Mouse (Mus musculus) liver, embryonic 13.5 days (tissue): ENCODE measurements around the gene Olfr578. TPM values are rescaled to one million over a fixed set of nuclear protein-coding genes. Genes with fewer than 3 reads are reported as not detected.

Source experiments
- ATAC-seq: fragments of 200-750 bp; cut with Nextera tagmentation; 2 replicates; pipeline ENCODE4 v1.8.0; 2017; ENCODE audit warnings: low read depth, mild to moderate bottlenecking, moderate number of reproducible peaks, moderate library complexity
- DNase-seq: peaks from one replicate; pipeline ENCODE4 v3.0.0; 2022
- H3K27ac ChIP-seq: fragments of 300-500 bp; sonication (generic); 2 replicates; pipeline ENCODE4 v1.5.1; 2015; ENCODE audit warnings: moderate library complexity, mild to moderate bottlenecking, inconsistent platforms
- H3K27me3 ChIP-seq: fragments of 300-500 bp; sonication (generic); 2 replicates; pipeline ENCODE4 v1.6.1; 2015; ENCODE audit warnings: mild to moderate bottlenecking, inconsistent platforms
- H3K36me3 ChIP-seq: fragments of 300-500 bp; sonication (generic); 2 replicates; pipeline ENCODE4 v1.6.1; 2015; ENCODE audit warnings: mild to moderate bottlenecking, inconsistent platforms
- H3K4me1 ChIP-seq: fragments of 300-500 bp; sonication (generic); replicated peaks from 2 replicates; pipeline ENCODE4 v1.6.1; 2015; ENCODE audit warnings: inconsistent platforms
- H3K4me2 ChIP-seq: fragments of 300-500 bp; sonication (generic); 2 replicates; pipeline ENCODE4 v1.6.1; 2015; ENCODE audit warnings: inconsistent platforms, mild to moderate bottlenecking, moderate library complexity
- H3K4me3 ChIP-seq: fragments of 300-500 bp; sonication (generic); replicated peaks from 2 replicates; pipeline ENCODE4 v1.5.1; 2015; ENCODE audit warnings: mild to moderate bottlenecking, inconsistent platforms
- H3K9ac ChIP-seq: fragments of 300-500 bp; sonication (generic); 2 replicates; pipeline ENCODE4 v1.6.1; 2015; ENCODE audit warnings: mild to moderate bottlenecking, inconsistent platforms
- H3K9me3 ChIP-seq: fragments of 300-500 bp; sonication (generic); replicated peaks from 2 replicates; pipeline ENCODE4 v1.6.1; 2016; ENCODE audit warnings: inconsistent platforms
- WGBS: fragments of 180-500 bp; shearing (Covaris S2); methylation state at CpG from one replicate; pipeline ENCODE4 v1.1.7; 2015; ENCODE audit not compliant: insufficient replicate concordance; 5-methylcytosine and 5-hydroxymethylcytosine counted together
- polyA plus RNA-seq: library from polyadenylated mRNA; unstranded; fragments of >200 nt; fragmentation: Nextera tagmentation; extraction: Ambion mirVana; gene quantifications from 2 replicates; pipeline ENCODE4 v1.2.1, GENCODE M21; 2015

The Olfr578 gene
- not detected in 2 replicates for polyA plus RNA-seq

DNA sequence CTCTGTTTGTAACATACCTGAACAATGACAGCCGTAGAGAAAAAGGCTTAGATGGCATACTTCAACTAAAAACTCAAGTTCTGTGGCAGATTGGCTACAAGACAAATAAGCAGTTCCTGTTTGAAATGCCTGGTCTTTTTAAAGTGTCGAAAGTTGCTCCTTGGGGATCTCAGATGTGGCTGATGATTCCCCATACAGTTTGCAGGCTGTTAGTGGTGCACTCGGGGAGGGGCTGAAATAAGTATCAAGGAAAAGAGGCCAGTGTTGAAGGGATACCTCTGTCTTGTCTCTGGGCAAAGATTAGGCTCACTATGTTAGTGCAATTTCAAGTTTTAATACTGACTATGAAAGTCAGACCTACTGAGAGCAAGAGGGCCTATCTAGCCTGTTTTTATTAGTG lies at the start of gene Olfr578:
TSS of gene Olfr578 (minus strand) at position 101 of the 400 bp plus-strand sequence.
- DNase-seq (no peak), ATAC-seq (no peak)
- Histone ChIP-seq H3K9me3 (no peaks in the 10 kb centered on the region), H3K27ac (no peak within 1 kb of the TSS), H3K4me1 (no peaks in the 10 kb centered on the region), H3K36me3 (no peaks in the 10 kb centered on the region), H3K27me3 (no peaks in the 10 kb centered on the region), H3K9ac (no peak within 1 kb of the TSS), H3K4me2 (no peak within 1 kb of the TSS), H3K4me3 (no peak within 1 kb of the TSS)
- WGBS, result 47% methylated on average over 3 of the region's 3 CpGs

DNA sequence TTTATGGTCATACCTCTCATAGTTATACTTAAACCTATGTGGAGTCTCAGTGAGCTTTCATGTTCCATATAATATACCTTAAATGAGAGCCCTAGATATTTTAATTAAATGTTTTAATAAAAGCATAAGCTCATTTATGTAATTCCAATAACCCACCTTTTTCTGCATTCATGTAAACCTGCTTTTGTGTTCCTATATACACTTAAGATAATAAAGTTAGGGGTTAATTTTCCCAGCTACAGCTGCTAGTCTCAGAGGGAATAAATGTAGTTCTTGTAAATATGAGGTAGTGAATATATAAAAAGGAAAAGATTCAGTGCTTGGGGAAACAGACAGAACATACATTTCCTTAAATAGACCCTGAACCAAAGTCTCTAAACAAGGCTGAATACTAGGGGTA lies 48.6 kb upstream of the Olfr578 start, which contains the start of gene Olfr582:
TSS of gene Olfr582 (plus strand) at position 301 of the 400 bp plus-strand sequence.
- Histone ChIP-seq H3K4me2 (no peak within 1 kb of the TSS), H3K36me3 (no peaks in the 10 kb centered on the region), H3K4me1 (no peaks in the 10 kb centered on the region), H3K4me3 (no peak within 1 kb of the TSS), H3K9me3 (no peaks in the 10 kb centered on the region), H3K9ac (no peak within 1 kb of the TSS), H3K27ac (no peak within 1 kb of the TSS), H3K27me3 (no peaks in the 10 kb centered on the region)
- DNase-seq (no peak), ATAC-seq (no peak)

DNA sequence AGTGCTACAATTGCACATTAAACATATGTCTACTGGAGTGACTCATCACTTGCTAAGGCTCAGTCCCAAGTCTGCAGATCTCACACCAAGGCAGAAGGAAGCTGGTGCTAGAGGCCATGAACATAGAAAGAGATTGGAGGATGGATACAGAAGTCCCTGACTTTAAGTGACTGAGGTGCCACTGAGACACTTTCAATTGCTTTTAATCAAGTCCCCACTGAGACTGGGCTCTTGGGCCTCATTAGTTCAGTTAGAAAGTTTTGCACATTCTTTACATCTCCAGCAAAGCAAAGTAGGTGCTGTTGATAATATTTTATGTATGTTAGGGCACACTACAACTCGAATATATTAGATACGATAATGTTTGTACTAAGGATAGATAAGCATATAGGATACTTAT lies 13.3 kb downstream of the Olfr578 start, which contains the start of gene Olfr577:
TSS of gene Olfr577 (minus strand) at position 101 of the 400 bp plus-strand sequence.
- Histone ChIP-seq H3K4me1 (no peaks in the 10 kb centered on the region), H3K36me3 (no peaks in the 10 kb centered on the region), H3K4me3 (no peak within 1 kb of the TSS), H3K9ac (no peak within 1 kb of the TSS), H3K9me3 (no peaks in the 10 kb centered on the region), H3K4me2 (no peak within 1 kb of the TSS), H3K27ac (no peak within 1 kb of the TSS), H3K27me3 (no peaks in the 10 kb centered on the region)
- DNase-seq, result no peak
- WGBS, result 65% methylated on average over 2 of the region's 2 CpGs
- no peak for ATAC-seq

DNA sequence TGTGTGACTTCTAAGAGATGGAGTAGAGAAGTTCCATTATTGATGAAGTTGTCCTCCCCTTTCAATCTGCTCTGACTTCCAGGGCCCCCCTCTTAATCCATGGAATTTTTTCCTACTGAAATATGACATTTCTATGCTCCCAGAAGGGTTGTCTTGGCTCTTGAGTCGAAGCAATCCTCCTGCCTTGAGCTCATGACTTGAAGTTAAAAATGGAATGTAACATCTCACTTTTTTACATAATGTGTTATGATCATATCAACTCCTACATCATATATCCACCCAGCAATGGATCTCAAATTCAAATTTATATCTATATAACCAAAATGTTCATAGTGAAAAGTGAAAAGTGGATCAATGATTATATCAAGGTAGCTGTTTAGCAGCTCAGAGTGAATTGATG lies 14.7 kb downstream of the Olfr578 start:
- no peak overlapping the region for H3K9ac ChIP-seq
- 19% methylated on average over 1 of the region's 1 CpGs for WGBS

DNA sequence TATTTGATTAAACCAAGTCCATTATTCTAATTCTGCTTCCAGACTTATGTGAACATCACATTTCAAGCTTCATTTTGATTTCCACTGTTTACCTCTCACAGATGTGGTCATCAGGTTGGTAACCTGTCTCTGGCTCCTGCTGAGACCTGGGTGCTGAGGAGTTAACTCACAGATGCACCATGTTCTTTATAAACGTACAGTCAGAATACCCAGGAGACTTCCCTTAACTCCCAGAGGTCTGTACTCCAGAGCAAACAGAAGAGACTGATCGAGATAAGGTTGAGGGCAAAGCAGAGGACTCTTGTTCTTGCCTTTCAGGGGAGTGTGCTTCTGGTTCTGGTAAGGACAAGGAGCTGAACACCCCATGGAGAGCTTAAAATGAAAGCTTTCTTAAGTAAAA lies 26.8 kb downstream of the Olfr578 start, which contains the start of gene Olfr576:
TSS of gene Olfr576 (plus strand) at position 301 of the 400 bp plus-strand sequence.
- no peak within 1 kb of the TSS for H3K9ac ChIP-seq
- H3K4me2 ChIP-seq, result no peak within 1 kb of the TSS
- DNase-seq (no peak), ATAC-seq (no peak)
- no peak within 1 kb of the TSS for H3K4me3 ChIP-seq
- H3K36me3 ChIP-seq, result no peaks in the 10 kb centered on the region
- H3K27me3 ChIP-seq, result no peaks in the 10 kb centered on the region
- H3K4me1 ChIP-seq, result peaks cover 7% of the 10 kb centered on the region; the same call in 1 of the 2 replicates
- no peaks in the 10 kb centered on the region for H3K9me3 ChIP-seq
- WGBS, result 17% methylated on average over 2 of the region's 2 CpGs
- no peak within 1 kb of the TSS for H3K27ac ChIP-seq

More for the DNA sequence above, 14.7 kb downstream of the Olfr578 start:
- H3K36me3 ChIP-seq, result no peaks in the 10 kb centered on the region
- H3K4me1 ChIP-seq, result no peaks in the 10 kb centered on the region
- H3K4me3 ChIP-seq, result no peak overlapping the region
- H3K9me3 ChIP-seq, result no peaks in the 10 kb centered on the region
- no peaks in the 10 kb centered on the region for H3K27me3 ChIP-seq
- H3K4me2 ChIP-seq, result no peak overlapping the region
- DNase-seq, result no peak
- no peak overlapping the region for H3K27ac ChIP-seq
- ATAC-seq, result no peak

DNA sequence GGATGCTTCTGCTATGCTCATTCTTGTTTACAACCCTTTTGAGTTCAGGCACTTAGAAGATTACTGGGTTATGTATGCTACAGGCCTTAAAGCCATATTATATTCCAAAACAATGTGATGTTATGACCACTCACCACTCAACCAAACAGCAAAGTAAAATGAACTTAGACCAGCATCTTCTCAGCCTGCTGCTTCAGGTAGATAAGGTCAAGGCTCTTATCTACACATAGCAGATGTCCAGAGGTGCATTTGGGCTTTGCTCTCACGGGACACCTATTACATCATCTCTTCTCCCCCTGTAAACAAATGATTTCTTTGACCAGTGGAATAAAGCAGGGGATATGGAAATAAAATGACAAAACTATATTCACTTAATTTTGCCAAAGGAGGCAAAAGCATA lies 30.5 kb downstream of the Olfr578 start, which contains the start of gene Olfr575:
TSS of gene Olfr575 (minus strand) at position 183 of the 400 bp plus-strand sequence.
- Histone ChIP-seq H3K27ac (peak within 1 kb of the TSS; percentile 73), H3K4me3 (no peak within 1 kb of the TSS), H3K27me3 (no peaks in the 10 kb centered on the region), H3K4me2 (no peak within 1 kb of the TSS), H3K9ac (no peak within 1 kb of the TSS), H3K4me1 (peaks cover 9% of the 10 kb centered on the region; the same call in 1 of the 2 replicates), H3K9me3 (no peaks in the 10 kb centered on the region), H3K36me3 (no peaks in the 10 kb centered on the region)
- ATAC-seq, result peak; percentile 95
- WGBS, result 8% methylated on average over 1 of the region's 1 CpGs
- DNase-seq, result peak; percentile 49

DNA sequence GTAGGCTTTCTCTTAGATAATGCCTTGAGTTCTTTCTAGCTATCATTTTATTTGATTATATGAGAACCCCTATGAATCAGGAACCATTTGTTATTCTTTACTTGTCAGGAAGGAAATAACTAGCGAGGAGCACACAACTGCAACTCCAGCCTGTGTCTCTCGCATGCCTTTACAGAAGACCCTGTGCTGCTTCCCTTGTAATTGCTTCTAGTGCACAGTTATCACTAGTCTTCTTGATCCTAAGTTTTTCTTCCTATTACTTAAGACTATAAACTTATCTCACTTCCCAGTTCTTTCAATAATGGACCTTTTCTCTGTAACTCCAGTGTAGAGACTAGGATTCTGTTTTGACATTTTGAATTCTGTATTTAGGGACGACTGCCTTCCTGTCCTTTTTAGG lies 31.0 kb downstream of the Olfr578 start:
- peak overlapping the region; percentile 73 for H3K27ac ChIP-seq

DNA sequence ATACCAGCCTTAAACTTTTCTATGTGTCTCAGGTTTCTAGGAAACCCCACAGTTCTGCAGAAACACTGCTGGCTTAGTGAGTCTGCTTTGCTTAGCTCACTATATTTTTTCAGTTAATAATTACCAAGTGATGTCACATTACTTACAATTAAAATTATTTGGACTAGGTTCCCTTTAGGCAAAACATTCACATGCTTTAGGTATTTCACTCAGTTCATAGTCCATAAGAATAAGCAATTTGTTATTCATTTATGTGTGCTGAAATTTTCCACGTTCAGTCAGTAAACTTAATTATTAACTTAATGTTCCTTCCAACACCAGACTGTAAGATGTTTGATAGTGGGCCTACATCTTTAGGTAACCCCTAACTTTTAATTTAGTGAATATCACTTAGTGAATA lies 38.4 kb downstream of the Olfr578 start:
- no peaks in the 10 kb centered on the region for H3K27me3 ChIP-seq
- H3K4me3 ChIP-seq, result no peak overlapping the region
- H3K4me2 ChIP-seq, result no peak overlapping the region
- DNase-seq (no peak), ATAC-seq (no peak)
- H3K9ac ChIP-seq, result no peak overlapping the region
- 25% methylated on average over 1 of the region's 1 CpGs for WGBS
- H3K9me3 ChIP-seq, result no peaks in the 10 kb centered on the region
- no peaks in the 10 kb centered on the region for H3K4me1 ChIP-seq
- H3K27ac ChIP-seq, result no peak overlapping the region
- H3K36me3 ChIP-seq, result no peaks in the 10 kb centered on the region

More for the DNA sequence above, 31.0 kb downstream of the Olfr578 start:
- peaks cover 9% of the 10 kb centered on the region; the same call in 1 of the 2 replicates for H3K4me1 ChIP-seq
- H3K4me3 ChIP-seq, result no peak overlapping the region
- no peaks in the 10 kb centered on the region for H3K27me3 ChIP-seq
- H3K4me2 ChIP-seq, result no peak overlapping the region
- no peaks in the 10 kb centered on the region for H3K9me3 ChIP-seq
- peak; percentile 58; the same call in 1 of the 2 replicates for ATAC-seq
- 44% methylated on average over 3 of the region's 3 CpGs for WGBS
- DNase-seq, result no peak
- H3K36me3 ChIP-seq, result no peaks in the 10 kb centered on the region
- no peak overlapping the region for H3K9ac ChIP-seq

DNA sequence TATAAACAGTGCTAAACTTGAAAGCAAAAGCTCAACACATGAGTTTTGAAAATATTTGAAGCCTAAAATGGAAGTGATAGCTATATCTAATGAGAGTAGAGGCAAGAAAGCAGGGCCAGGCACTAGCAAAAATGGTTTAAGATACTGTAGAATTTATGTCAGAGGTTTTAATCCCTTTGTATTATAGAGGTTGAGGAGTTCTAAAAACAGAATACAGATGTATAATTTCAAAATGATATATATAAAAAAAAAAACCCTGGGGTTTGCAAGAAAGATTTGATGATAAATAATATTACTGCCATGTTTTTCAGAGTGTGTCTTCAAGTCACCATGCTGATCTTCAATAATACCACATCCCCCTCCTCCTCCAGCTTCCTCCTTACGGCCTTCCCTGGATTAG lies 41.0 kb downstream of the Olfr578 start, which contains the start of gene Olfr574:
TSS of gene Olfr574 (plus strand) at position 301 of the 400 bp plus-strand sequence.
- Histone ChIP-seq H3K4me2 (no peak within 1 kb of the TSS), H3K4me1 (peaks cover 3% of the 10 kb centered on the region; the same call in 1 of the 2 replicates), H3K36me3 (no peaks in the 10 kb centered on the region), H3K27ac (no peak within 1 kb of the TSS), H3K9me3 (no peaks in the 10 kb centered on the region), H3K27me3 (no peaks in the 10 kb centered on the region), H3K9ac (no peak within 1 kb of the TSS), H3K4me3 (no peak within 1 kb of the TSS)
- no peak for DNase-seq
- WGBS, result 83% methylated on average over 1 of the region's 1 CpGs
- ATAC-seq, result no peak

DNA sequence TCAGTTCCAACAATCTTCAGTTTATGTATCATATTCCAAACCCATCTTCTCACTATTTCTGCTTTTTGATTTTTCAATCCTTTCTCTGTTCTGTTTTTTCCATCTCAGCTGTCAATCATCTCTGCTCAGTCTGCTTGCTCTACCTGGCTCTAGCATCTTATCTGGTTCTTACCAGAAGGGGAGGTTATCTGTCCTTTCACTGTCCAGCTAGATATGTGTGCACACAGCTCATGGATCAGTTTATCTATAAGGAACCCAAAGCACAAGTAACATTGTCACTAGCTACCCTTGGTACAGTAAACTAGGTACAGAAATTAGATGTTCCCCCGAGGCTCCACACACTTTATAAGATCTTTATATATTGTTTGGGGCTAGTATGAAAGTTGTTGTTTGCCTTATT lies 45.7 kb downstream of the Olfr578 start:
- H3K36me3 ChIP-seq, result no peaks in the 10 kb centered on the region
- no peaks in the 10 kb centered on the region for H3K9me3 ChIP-seq
- no peak overlapping the region for H3K4me3 ChIP-seq
- 46% methylated on average over 1 of the region's 1 CpGs for WGBS
- no peak overlapping the region for H3K27ac ChIP-seq
- no peak for DNase-seq
- H3K4me1 ChIP-seq, result peaks cover 3% of the 10 kb centered on the region; the same call in 1 of the 2 replicates
- H3K27me3 ChIP-seq, result no peaks in the 10 kb centered on the region
- no peak overlapping the region for H3K9ac ChIP-seq
- no peak overlapping the region for H3K4me2 ChIP-seq
- peak; percentile 90 for ATAC-seq

DNA sequence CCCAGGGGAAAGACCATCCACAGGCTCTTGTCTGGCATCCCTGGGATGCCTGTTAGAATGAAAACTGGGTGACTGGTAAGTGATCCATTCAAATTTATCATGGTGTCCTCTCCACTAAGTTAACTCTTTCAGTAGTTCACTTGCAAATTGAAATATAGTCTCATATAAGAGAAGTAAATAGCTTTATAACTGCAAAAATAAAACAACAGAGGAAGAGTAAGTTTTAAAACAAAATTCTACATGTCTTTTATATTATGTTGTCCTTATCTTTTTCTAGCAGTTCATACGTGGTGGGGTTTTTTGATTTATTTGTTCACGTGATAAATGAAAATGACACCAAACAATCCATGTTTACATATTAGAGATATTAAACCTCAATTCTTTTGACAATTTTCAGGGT lies 46.6 kb downstream of the Olfr578 start, which contains the start of gene Olfr573-ps1:
TSS of gene Olfr573-ps1 (minus strand) at position 101 of the 400 bp plus-strand sequence.
- Histone ChIP-seq H3K4me3 (no peak within 1 kb of the TSS), H3K9ac (no peak within 1 kb of the TSS), H3K36me3 (no peaks in the 10 kb centered on the region), H3K4me1 (peaks cover 3% of the 10 kb centered on the region; the same call in 1 of the 2 replicates), H3K27me3 (no peaks in the 10 kb centered on the region), H3K27ac (no peak within 1 kb of the TSS), H3K4me2 (no peak within 1 kb of the TSS), H3K9me3 (no peaks in the 10 kb centered on the region)
- ATAC-seq (no peak), DNase-seq (no peak)
- 69% methylated on average over 2 of the region's 2 CpGs for WGBS
